Mouse (Mus musculus) hindbrain, embryonic 10.5 days (tissue): ENCODE results near the gene C130050O18Rik. TPM values are rescaled to one million over a fixed set of nuclear protein-coding genes. Genes with fewer than 3 reads are reported as not detected.
A peak's percentile ranks its signal among the peaks of the same experiment; 100 is the strongest.
"Not testable (repeated sequence)": the region's sequence is repeated elsewhere in the genome, so short reads cannot be mapped to it uniquely, and the experiment has no call there.

Experiments used
- DNase-seq: peaks from one replicate; pipeline ENCODE4 v3.0.0-alpha.2; 2017; ENCODE audit warnings: low spot score
- H3K27ac ChIP-seq: fragments of 300-500 bp; sonication (generic); 2 replicates; pipeline ENCODE4 v1.5.1; 2016; ENCODE audit warnings: mild to moderate bottlenecking, moderate library complexity
- H3K27me3 ChIP-seq: fragments of 300-500 bp; sonication (generic); 2 replicates; pipeline ENCODE4 v1.6.1; 2016; ENCODE audit warnings: mild to moderate bottlenecking; ENCODE audit not compliant: poor library complexity, insufficient read depth, severe bottlenecking
- H3K36me3 ChIP-seq: fragments of 300-500 bp; sonication (generic); 2 replicates; pipeline ENCODE4 v1.6.1; 2016; ENCODE audit warnings: mild to moderate bottlenecking, moderate library complexity
- H3K4me1 ChIP-seq: fragments of 300-500 bp; sonication (generic); replicated peaks from 2 replicates; pipeline ENCODE4 v1.6.1; 2016; ENCODE audit warnings: mild to moderate bottlenecking
- H3K4me3 ChIP-seq: fragments of 300-500 bp; sonication (generic); 2 replicates; pipeline ENCODE4 v1.5.1; 2016; ENCODE audit warnings: mild to moderate bottlenecking, moderate library complexity
- H3K9me3 ChIP-seq: fragments of 300-500 bp; sonication (generic); 2 replicates; pipeline ENCODE4 v1.6.1; 2016; ENCODE audit warnings: mild to moderate bottlenecking, moderate library complexity
- WGBS: fragments of 180-500 bp; shearing (Covaris S2); methylation state at CpG from one replicate; pipeline ENCODE4 v1.1.7; 2016; 5-methylcytosine and 5-hydroxymethylcytosine counted together
- polyA plus RNA-seq: library from polyadenylated mRNA; unstranded; fragments of >200 nt; fragmentation: Nextera tagmentation; extraction: Ambion mirVana; gene quantifications from 2 replicates; pipeline ENCODE4 v1.2.1, GENCODE M21; 2016

C130050O18Rik gene
- polyA plus RNA-seq, 1 experiment from 2014 or later = 0.43 TPM

DNA sequence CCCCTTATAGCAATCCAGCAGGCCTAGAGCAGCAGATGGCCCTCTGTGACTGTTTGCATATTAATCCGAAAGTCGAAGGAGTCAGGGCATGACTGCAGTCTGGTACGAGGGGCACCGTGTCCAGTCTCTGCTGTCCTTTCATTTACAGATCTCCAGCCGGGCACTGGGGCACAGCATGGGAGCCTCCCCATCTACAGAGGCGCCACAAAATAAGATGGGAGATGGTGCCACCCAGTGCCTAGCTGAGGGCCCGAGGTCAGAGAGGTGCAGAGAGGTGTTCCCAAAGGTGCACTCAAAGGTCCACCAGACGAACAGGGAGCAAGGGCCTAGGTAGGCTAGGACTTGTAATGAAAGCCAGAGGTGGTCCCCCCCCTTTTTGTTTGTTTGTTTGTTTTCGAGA is 21.8 kb upstream of the C130050O18Rik start:
- Histone ChIP-seq H3K36me3 (no peaks in the 10 kb centered on the region), H3K27ac (peak overlapping the region; percentile 76), H3K9me3 (no peaks in the 10 kb centered on the region), H3K4me1 (peaks cover 76% of the 10 kb centered on the region), H3K4me3 (no peak overlapping the region), H3K27me3 (0 out of 2 replicates have a peak, but pooled peaks cover 3% of the 10 kb centered on the region)
- 84% methylated on average over 9 of the region's 9 CpGs for WGBS
- DNase-seq = no peak

DNA sequence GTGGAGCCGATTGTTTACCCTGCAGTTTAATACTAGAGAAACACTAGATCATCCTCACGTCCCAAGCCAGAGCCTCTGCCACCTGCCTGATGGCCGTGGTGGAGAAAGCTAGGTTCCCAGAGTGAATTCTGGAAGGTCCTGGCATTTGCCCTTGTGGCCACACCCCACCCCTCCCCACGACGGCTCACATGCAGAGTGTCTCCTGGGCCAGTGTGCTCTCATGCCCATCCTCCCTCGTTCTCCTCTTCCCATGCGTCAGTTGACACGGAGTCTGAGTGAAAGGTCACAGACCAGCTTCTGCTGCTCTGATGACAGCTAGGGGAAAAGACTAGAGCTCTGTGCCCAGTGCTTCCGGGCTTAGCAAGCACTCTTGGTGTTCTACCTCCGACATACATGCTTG is 20.5 kb upstream of the C130050O18Rik start:
- Histone ChIP-seq H3K27ac (peak overlapping the region; percentile 24; the same call in 1 of the 2 replicates), H3K4me1 (peaks cover 77% of the 10 kb centered on the region), H3K9me3 (no peaks in the 10 kb centered on the region), H3K36me3 (no peaks in the 10 kb centered on the region), H3K27me3 (0 out of 2 replicates have a peak, but pooled peaks cover 3% of the 10 kb centered on the region), H3K4me3 (no peak overlapping the region)
- no peak for DNase-seq
- WGBS = 70% methylated on average over 10 of the region's 10 CpGs

DNA sequence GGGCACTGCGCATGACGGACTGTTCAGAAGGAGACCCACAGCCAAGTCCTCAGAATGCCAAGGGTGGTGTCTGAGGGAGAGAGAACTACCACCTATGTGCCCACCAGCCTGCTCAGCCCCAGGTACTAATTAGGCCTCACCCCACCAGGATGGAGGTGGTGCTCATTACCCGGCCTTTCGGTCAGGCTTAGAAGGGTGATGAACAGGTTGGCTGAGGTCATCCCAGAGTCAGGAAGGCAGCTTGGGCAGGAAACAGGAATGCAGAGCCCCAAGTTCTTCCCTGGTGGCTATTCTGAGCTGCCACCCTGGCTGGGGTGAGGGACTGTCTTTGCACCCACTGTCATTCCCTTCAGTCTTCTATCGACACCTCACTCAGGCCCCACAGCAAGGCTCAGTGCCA is 19.0 kb upstream of the C130050O18Rik start:
- H3K27me3 ChIP-seq = 0 out of 2 replicates have a peak, but pooled peaks cover 3% of the 10 kb centered on the region
- WGBS = 94% methylated on average over 5 of the region's 5 CpGs
- H3K36me3 ChIP-seq = no peaks in the 10 kb centered on the region
- peak overlapping the region; percentile 3; the same call in 1 of the 2 replicates for H3K27ac ChIP-seq
- no peak for DNase-seq
- H3K4me1 ChIP-seq = peaks cover 73% of the 10 kb centered on the region
- H3K9me3 ChIP-seq = no peaks in the 10 kb centered on the region
- H3K4me3 ChIP-seq = no peak overlapping the region

DNA sequence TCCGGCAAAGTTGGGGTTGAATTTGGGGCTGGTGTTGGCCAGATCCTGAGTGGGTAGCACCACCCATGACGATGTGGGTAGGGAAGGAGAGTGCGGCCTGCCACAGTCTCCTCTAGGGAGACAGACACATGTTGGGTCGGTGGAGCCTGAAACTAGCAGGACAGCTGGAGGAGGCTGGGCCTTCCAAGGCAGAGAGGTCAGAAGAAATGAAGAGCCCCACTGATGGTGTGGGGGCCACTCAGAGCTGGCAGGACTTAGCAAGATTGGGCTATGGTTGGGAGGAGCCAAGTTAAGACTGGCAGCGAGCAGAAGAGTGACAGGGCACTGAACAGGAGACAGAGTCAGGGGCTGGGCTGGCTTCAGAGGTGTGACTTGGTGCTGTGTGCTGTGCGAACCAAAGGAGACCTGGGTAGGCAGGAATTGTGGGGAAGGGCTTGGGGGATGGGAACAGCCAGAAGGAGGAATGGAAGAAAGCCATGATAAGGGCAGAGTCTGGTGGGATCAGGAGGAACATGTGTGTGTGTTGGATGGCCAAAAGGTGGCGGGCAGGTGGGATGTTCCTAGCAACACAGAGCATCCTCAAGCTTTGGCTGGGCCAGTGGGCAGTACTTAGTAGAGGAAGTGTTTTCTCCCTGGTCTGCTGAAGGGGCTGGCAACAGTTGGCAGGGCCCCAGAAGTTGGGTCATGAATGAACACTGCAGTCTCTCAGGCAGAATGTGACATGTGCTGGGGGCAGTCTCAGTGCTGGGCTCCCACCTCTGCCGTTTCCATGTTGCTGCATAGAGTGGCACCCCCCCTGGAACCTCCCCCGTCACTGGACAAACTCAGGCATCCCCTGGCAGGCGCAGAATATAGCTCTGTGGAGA is 17.5 kb upstream of the C130050O18Rik start:
- no peaks in the 10 kb centered on the region for H3K9me3 ChIP-seq
- H3K4me3 ChIP-seq = no peak overlapping the region
- peaks cover 69% of the 10 kb centered on the region for H3K4me1 ChIP-seq
- 0 out of 2 replicates have a peak, but pooled peaks cover 3% of the 10 kb centered on the region for H3K36me3 ChIP-seq
- 88% methylated on average over 10 of the region's 10 CpGs for WGBS
- DNase-seq = no peak
- H3K27ac ChIP-seq = peak overlapping the region; percentile 76; the same call in 1 of the 2 replicates
- H3K27me3 ChIP-seq = no peaks in the 10 kb centered on the region

DNA sequence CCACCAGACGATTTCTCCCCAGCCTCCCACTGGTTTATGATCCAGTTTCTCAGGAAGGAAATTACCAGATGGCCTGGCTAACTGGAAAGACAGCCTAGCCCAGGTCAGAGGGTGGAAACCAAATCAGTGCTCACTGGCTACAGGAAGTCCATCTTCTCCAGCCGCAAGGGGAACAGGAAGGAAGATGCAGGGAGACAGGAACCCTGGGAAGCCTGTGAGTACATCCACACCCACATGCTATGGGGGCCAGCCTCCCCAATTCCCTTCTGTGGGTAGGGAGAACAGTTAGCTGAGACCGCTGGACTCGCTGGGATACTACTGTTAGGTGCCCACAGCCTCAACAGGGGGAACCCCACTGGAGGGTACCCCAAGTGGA is 16.9 kb upstream of the C130050O18Rik start:
- Histone ChIP-seq H3K27ac (peak overlapping the region; percentile 76), H3K4me3 (no peak overlapping the region), H3K4me1 (peaks cover 68% of the 10 kb centered on the region), H3K27me3 (no peaks in the 10 kb centered on the region), H3K36me3 (0 out of 2 replicates have a peak, but pooled peaks cover 8% of the 10 kb centered on the region), H3K9me3 (no peaks in the 10 kb centered on the region)
- DNase-seq = no peak
- WGBS = 81% methylated on average over 4 of the region's 4 CpGs

DNA sequence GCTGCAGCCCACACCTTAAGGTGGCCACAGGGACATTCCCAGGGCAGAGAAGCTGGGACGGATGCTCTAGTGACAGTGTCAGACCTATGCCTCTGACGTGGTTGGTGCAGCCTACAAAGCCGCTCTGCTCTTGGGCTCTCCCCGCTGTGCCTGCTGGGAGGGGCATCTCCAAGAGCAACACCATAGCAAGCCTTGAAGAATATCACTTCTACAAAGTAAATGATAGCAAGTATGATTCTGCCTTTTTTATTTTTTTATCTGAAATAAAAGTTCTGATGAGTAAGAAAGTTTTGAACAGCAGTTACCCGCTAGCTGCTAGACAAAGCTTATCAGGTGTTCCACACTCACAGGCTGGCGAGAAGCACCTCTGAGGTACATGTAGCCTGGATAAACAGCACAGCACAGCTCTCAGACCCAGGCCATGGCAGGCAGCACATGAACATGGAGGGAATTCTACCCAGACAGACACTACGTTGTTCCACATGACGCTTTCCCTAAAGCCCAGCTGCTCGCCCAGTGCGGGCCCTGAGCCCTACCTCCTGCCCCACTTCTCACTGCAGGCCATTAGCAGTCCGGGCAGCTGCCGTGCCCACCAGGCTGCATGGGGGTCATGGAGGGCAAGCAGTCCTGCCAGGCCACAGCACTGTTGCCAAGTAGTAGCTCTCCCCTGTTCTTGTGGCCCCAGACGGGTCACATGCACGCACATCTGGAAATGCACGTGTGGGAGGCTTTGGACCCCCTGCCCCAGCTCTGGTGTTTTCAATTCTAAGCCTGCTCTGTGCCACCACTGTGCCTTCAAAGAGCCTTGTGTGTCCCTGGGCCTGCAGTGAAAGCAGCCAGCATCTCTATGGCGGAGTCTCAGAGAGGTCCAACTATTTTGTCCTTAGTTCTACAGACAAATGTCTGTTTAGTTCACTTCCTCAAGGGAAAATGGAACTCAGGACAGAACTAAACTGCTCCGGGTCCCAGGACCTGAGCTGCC is 16.1 kb upstream of the C130050O18Rik start:
- Histone ChIP-seq H3K4me3 (no peak overlapping the region), H3K4me1 (peaks cover 69% of the 10 kb centered on the region), H3K27ac (peak overlapping the region; percentile 83), H3K9me3 (no peaks in the 10 kb centered on the region), H3K36me3 (0 out of 2 replicates have a peak, but pooled peaks cover 8% of the 10 kb centered on the region), H3K27me3 (no peaks in the 10 kb centered on the region)
- 74% methylated on average over 17 of the region's 17 CpGs for WGBS
- DNase-seq = no peak

DNA sequence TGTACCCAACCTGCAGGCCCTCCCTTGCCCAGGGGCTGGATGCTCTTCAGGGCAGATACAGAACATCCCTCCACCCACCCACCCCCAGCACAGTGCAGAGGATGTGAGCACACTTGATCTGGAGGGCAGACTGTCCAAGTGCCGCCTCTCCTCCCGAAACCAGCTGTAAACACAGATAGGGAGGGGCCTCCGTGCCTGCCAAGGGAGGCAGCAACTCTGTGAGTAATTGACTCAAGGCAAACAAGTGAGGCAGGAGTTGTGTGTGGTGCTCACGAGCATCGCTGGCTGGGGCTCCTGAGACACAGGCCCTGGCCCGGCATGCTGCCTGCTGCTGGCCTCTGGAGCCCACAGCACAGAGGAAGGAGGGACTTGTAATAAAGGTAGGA is 15.4 kb upstream of the C130050O18Rik start:
- 0 out of 2 replicates have a peak, but pooled peaks cover 8% of the 10 kb centered on the region for H3K36me3 ChIP-seq
- no peak overlapping the region for H3K4me3 ChIP-seq
- H3K27me3 ChIP-seq = no peaks in the 10 kb centered on the region
- peak overlapping the region; percentile 83 for H3K27ac ChIP-seq
- no peak for DNase-seq
- WGBS = 60% methylated on average over 6 of the region's 6 CpGs
- peaks cover 66% of the 10 kb centered on the region for H3K4me1 ChIP-seq
- H3K9me3 ChIP-seq = no peaks in the 10 kb centered on the region

DNA sequence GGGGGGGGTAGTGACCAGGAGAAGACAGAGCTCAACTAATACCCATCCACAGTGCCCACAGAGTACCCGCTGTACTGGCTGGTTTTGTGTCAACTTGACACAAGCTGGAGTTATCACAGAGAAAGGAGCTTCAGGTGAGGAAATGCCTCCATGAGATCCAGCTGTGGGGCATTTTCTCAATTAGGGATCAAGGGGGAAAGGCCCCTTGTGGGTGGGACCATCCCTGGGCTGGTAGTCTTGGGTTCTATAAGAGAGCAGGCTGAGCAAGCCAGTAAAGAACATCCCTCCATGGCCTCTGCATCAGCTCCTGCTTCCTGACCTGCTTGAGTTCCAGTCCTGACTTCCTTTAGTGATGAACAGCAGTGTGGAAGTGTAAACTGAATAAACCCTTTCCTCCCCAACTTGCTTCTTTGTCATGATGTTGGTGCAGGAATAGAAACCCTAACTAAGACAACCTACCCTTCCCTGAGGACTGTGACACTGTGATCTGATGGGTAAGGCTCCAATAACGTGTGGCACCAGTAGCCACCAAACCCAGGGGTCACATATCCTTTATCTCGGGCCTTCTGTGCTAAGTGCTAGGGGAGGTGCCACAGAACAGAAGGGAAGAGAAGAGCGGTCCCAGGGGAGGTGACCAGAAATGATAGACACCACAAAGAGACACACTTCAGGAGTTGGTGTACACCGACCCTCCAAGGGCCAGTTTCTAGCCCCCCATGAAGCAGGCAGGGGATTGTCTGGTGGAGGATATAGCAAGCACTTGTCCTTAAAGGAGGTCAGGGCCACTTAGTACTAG is 14.6 kb upstream of the C130050O18Rik start:
- WGBS = 73% methylated on average over 5 of the region's 5 CpGs
- not testable (repeated sequence) for H3K36me3 ChIP-seq, H3K9me3 ChIP-seq, H3K27me3 ChIP-seq, DNase-seq
- Histone ChIP-seq H3K4me3 (peak overlapping the region; percentile 9; the same call in 1 of the 2 replicates), H3K27ac (peak overlapping the region; percentile 83), H3K4me1 (peaks cover 59% of the 10 kb centered on the region)

DNA sequence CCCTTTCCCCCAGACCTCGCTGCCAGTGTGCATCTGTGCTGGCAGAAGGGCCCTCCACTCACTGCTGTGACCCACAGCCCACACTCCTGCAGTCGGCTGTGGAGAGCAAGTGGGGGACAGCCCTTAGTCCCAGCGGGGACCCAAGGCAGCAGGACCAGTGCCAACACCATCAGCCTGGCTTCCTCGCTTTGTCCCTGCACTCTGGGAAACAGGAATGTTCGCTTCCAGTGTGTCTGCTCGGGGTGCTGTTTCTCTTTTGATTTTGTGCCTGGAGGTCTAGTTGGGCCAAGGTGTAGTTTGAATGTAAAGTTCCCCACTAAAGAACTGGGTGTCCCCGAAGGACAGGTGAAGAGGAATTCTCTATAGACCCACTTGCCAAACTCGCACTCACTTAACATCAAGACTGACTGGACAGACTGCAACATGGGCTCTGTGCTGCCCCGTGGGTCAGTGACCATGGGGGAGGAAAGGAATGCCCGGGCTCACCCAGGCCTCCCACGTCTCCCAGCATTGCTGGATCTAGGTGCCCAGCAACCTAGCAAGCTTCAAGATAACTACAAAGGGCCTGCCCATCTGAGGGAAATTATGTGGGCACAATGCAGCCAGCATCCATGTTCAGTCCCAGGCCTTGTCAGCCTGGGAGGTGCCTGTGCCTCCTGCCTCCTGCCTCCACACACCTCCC is 13.6 kb upstream of the C130050O18Rik start:
- Histone ChIP-seq H3K27ac (peak overlapping the region; percentile 64), H3K4me3 (peak overlapping the region; percentile 9; the same call in 1 of the 2 replicates), H3K4me1 (peaks cover 53% of the 10 kb centered on the region), H3K36me3 (0 out of 2 replicates have a peak, but pooled peaks cover 8% of the 10 kb centered on the region), H3K27me3 (no peaks in the 10 kb centered on the region), H3K9me3 (no peaks in the 10 kb centered on the region)
- no peak for DNase-seq
- 85% methylated on average over 11 of the region's 11 CpGs for WGBS

DNA sequence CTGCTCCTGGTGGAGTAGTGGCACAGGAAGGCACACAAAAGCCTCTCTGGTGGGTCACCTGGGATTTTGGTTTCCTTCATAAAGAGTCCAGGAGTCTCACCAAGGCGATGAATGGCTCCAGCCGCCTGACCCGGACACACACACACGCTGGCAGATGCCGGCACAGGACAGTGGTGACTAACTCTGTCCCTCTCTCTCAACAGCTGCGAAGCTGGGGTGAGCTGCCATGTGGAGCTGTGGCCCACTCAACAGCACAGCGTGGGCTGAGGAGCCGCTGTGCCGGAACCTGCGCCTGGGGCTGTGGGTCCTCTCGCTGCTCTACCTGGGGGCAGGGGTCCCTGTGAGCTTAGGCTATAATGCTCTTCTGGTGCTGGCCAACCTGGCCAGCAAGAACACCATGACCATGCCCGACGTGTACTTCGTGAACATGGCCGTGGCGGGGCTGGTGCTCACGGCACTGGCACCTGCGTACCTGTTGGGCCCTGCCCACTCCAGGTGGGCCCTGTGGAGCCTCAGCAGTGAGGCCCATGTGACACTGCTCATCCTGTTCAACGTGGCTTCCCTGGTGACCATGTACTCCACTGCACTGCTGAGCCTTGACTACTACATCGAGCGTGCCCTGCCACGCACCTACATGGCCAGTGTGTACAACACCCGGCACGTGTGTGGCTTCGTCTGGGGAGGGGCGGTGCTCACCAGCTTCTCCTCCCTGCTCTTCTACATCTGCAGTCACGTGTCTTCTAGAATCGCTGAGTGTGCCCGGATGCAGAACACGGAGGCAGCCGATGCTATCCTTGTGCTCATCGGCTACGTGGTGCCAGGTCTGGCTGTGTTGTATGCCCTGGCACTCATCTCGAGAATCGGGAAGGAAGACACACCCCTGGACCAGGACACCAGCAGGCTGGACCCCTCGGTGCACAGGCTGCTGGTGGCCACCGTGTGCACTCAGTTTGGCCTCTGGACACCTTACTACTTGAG is 12.6 kb upstream of the C130050O18Rik start:
- Histone ChIP-seq H3K36me3 (0 out of 2 replicates have a peak, but pooled peaks cover 8% of the 10 kb centered on the region), H3K27me3 (no peaks in the 10 kb centered on the region), H3K9me3 (no peaks in the 10 kb centered on the region), H3K4me3 (no peak overlapping the region), H3K4me1 (peaks cover 51% of the 10 kb centered on the region), H3K27ac (0 out of 2 replicates have a peak overlapping the region, but pooled peaks have one; percentile 40)
- no peak for DNase-seq
- 94% methylated on average over 37 of the region's 37 CpGs for WGBS
